Mouse (Mus musculus): ENCODE data around the gene Stra8.

GRCm38 (mm10) chr6:34884724-34885123, 35.2 kb upstream of the Stra8 start:
- TF ChIP-seq POLR2A (IDR thresholded peaks at IDR 0.05; ENCODE audit: low read depth, low read length) (no peak), CTCF (IDR thresholded peaks at IDR 0.05; ENCODE audit: extremely low read depth, insufficient read length, insufficient replicate concordance, low read depth, low read length) (no peak)

Data from small intestine, adult 2 months (tissue).